Mouse (Mus musculus): ENCODE results near the gene 4930539E08Rik. TPM values are rescaled to one million over a fixed set of nuclear protein-coding genes. Genes with fewer than 3 reads are reported as not detected.

4930539E08Rik gene
- polyA plus RNA-seq (2012; ENCODE audit: low replicate concordance): 0.10 and 0.14 TPM in 2 replicates

GRCm38 (mm10) chr17:28915060-28915628 is at the start of gene 4930539E08Rik:
Gene 4930539E08Rik, minus strand, starts transcription at chr17:28915324.

GRCm38 (mm10) chr17:28951831-28952799 is 37.0 kb upstream of the 4930539E08Rik start, which contains the start of gene Kctd20:
Gene Kctd20, plus strand, starts transcription at chr17:28951950.

GRCm38 (mm10) chr17:28943740-28944139 is 28.6 kb upstream of the 4930539E08Rik start, which contains the start of gene Pxt1:
Gene Pxt1, minus strand, starts transcription at chr17:28943840.

GRCm38 (mm10) chr17:28858205-28858604 is 56.9 kb downstream of the 4930539E08Rik start, which contains the start of gene Pnpla1:
Gene Pnpla1, plus strand, starts transcription at chr17:28858411.

Other genes starting within 250 kb of the 4930539E08Rik start
- gene Slc26a8, start 225.1 kb downstream of the 4930539E08Rik start, polyA plus RNA-seq (2012; ENCODE audit: low replicate concordance): 0.32 and 1.3 TPM in 2 replicates
- gene Mapk14, start 224.0 kb downstream of the 4930539E08Rik start, polyA plus RNA-seq (2012; ENCODE audit: low replicate concordance): 31.1 and 53.4 TPM in 2 replicates
- gene AC170998.1, start 189.2 kb downstream of the 4930539E08Rik start, polyA plus RNA-seq (2012; ENCODE audit: low replicate concordance): not detected in 2 replicates
- 0.45 TPM in 1 of 2 replicates, not detected in the other for gene Mapk13, start 146.0 kb downstream of the 4930539E08Rik start, polyA plus RNA-seq (2012; ENCODE audit: low replicate concordance)
- gene Brpf3, start 114.2 kb downstream of the 4930539E08Rik start, polyA plus RNA-seq (2012; ENCODE audit: low replicate concordance): 90.8 and 145 TPM in 2 replicates
- gene Pnpla1, start 56.9 kb downstream of the 4930539E08Rik start, polyA plus RNA-seq (2012; ENCODE audit: low replicate concordance): not detected in 2 replicates
- gene Pxt1, start 28.5 kb upstream of the 4930539E08Rik start, polyA plus RNA-seq (2012; ENCODE audit: low replicate concordance): 0.58 TPM in 1 of 2 replicates, not detected in the other
- 78.2 and 93.8 TPM in 2 replicates for gene Kctd20, start 36.6 kb upstream of the 4930539E08Rik start, polyA plus RNA-seq (2012; ENCODE audit: low replicate concordance)
- gene Stk38, start 92.7 kb upstream of the 4930539E08Rik start, polyA plus RNA-seq (2012; ENCODE audit: low replicate concordance): 121 and 156 TPM in 2 replicates
- 16.8 and 279 TPM in 2 replicates for gene Srsf3, start 117.3 kb upstream of the 4930539E08Rik start, polyA plus RNA-seq (2012; ENCODE audit: low replicate concordance)
- gene Cdkn1a, start 175.7 kb upstream of the 4930539E08Rik start, polyA plus RNA-seq (2012; ENCODE audit: low replicate concordance): 35.1 and 66.5 TPM in 2 replicates
- gene Rab44, start 198.8 kb upstream of the 4930539E08Rik start, polyA plus RNA-seq (2012; ENCODE audit: low replicate concordance): 0.69 and 1.7 TPM in 2 replicates